Mouse (Mus musculus) CH12.LX (cell line): ENCODE data around the gene Abca4. TPM values are rescaled to one million over a fixed set of nuclear protein-coding genes. Genes with fewer than 3 reads are reported as not detected.
A peak's percentile ranks its signal among the peaks of the same experiment; 100 is the strongest.

Experiments
- DNase-seq: peaks from one replicate; pipeline ENCODE4 v3.0.0-alpha.2; 2013; ENCODE audit errors: extremely low read depth
- H3K27ac ChIP-seq: 2 replicates; pipeline ENCODE4 v1.5.1; 2012; ENCODE audit warnings: low read depth, mild to moderate bottlenecking, control low read depth, moderate library complexity; ENCODE audit not compliant: insufficient read depth
- H3K27me3 ChIP-seq: replicated peaks from 2 replicates; pipeline ENCODE3; 2012; ENCODE audit warnings: inconsistent platforms
- H3K36me3 ChIP-seq, 2 experiments: replicated peaks in 1 of 2; 2 replicates each; pipeline versions ENCODE3 to v1.6.1; 2012; ENCODE audit warnings: inconsistent platforms in 1 of 2, low read length in 1 of 2, mild to moderate bottlenecking in 1 of 2, mixed read lengths in 1 of 2, moderate library complexity in 1 of 2; ENCODE audit not compliant: control insufficient read depth in 1 of 2, insufficient read depth in 1 of 2
- H3K4me1 ChIP-seq, 2 experiments: 2 replicates each; pipeline ENCODE4 v1.6.1; 2012; ENCODE audit warnings: inconsistent platforms in 1 of 2, moderate library complexity in 1 of 2; ENCODE audit not compliant: insufficient read depth in 2 of 2, control insufficient read depth in 1 of 2
- H3K4me2 ChIP-seq: 2 replicates; pipeline ENCODE4 v1.6.1; 2012; ENCODE audit warnings: low read depth, mild to moderate bottlenecking, control low read depth; ENCODE audit not compliant: poor library complexity, insufficient read depth, severe bottlenecking
- H3K4me3 ChIP-seq, 3 experiments: fragments of 150-350 bp in 1 of 3; sonication (generic) in 1 of 3; replicated peaks in 1 of 3; 2 replicates each; pipeline versions ENCODE3 to v1.5.1; 2011 to 2012; ENCODE audit warnings: low read depth in 2 of 3, low read length in 2 of 3, mild to moderate bottlenecking in 2 of 3, moderate library complexity in 2 of 3, control low read depth in 1 of 3, improper control_type of control experiment in 1 of 3, inconsistent platforms in 1 of 3, mixed read lengths in 1 of 3; ENCODE audit not compliant: poor library complexity in 1 of 3
- H3K79me2 ChIP-seq: replicated peaks from 2 replicates; pipeline ENCODE4 v1.6.1; 2012; ENCODE audit warnings: mild to moderate bottlenecking, moderate library complexity; ENCODE audit not compliant: control insufficient read depth, poor library complexity, insufficient read depth, severe bottlenecking; ENCODE audit errors: extremely low read depth
- H3K9ac ChIP-seq: 2 replicates; pipeline ENCODE4 v1.6.1; 2012; ENCODE audit warnings: low read depth, mild to moderate bottlenecking, control low read depth, moderate library complexity; ENCODE audit not compliant: insufficient read depth
- H3K9me3 ChIP-seq: replicated peaks from 2 replicates; pipeline ENCODE3; 2012; ENCODE audit warnings: low read length, inconsistent platforms, mixed read lengths
- BHLHE40 ChIP-seq: IDR thresholded peaks from 2 replicates; pipeline ENCODE4 v1.6.1; 2011; ENCODE audit warnings: mild to moderate bottlenecking, low read depth, low read length, improper control_type of control experiment
- CHD1 ChIP-seq: IDR thresholded peaks from 2 replicates; pipeline ENCODE4 v1.6.1; 2012; ENCODE audit warnings: low read depth, low read length, improper control_type of control experiment, inconsistent platforms
- CHD2 ChIP-seq: IDR thresholded peaks from 2 replicates; pipeline ENCODE4 v1.6.1; 2011; ENCODE audit warnings: low read length, improper control_type of control experiment
- CTCF ChIP-seq, 2 experiments: IDR thresholded peaks in 1 of 2; conservative IDR thresholded peaks in 1 of 2; 2 replicates each; pipeline ENCODE4 v1.5.1; 2011 to 2012; ENCODE audit warnings: low read depth in 2 of 2, low read length in 2 of 2, improper control_type of control experiment in 1 of 2, inconsistent platforms in 1 of 2, mild to moderate bottlenecking in 1 of 2, moderate library complexity in 1 of 2
- ELF1 ChIP-seq: IDR thresholded peaks from 2 replicates; pipeline ENCODE4 v1.6.1; 2014; ENCODE audit warnings: low read depth, mild to moderate bottlenecking, inconsistent platforms, low read length, improper control_type of control experiment
- EP300 ChIP-seq: IDR thresholded peaks from 2 replicates; pipeline ENCODE4 v1.6.1; 2011; ENCODE audit warnings: low read length, improper control_type of control experiment
- ETS1 ChIP-seq: conservative IDR thresholded peaks from 2 replicates; pipeline ENCODE4 v1.6.1; 2012; ENCODE audit warnings: low read depth, mild to moderate bottlenecking, inconsistent platforms, low read length, improper control_type of control experiment, moderate library complexity
- IRF4 ChIP-seq: IDR thresholded peaks from 2 replicates; pipeline ENCODE4 v1.6.1; 2014; ENCODE audit warnings: low read depth, mild to moderate bottlenecking, inconsistent platforms, low read length, improper control_type of control experiment
- MAX ChIP-seq: IDR thresholded peaks from 2 replicates; pipeline ENCODE4 v1.6.1; 2011; ENCODE audit warnings: low read length, improper control_type of control experiment
- MAZ ChIP-seq: IDR thresholded peaks from 2 replicates; pipeline ENCODE4 v1.6.1; 2012; ENCODE audit warnings: low read depth, mild to moderate bottlenecking, inconsistent platforms, low read length, improper control_type of control experiment, moderate library complexity
- NRF1 ChIP-seq: IDR thresholded peaks from 2 replicates; pipeline ENCODE4 v1.6.1; 2014; ENCODE audit warnings: low read depth, mild to moderate bottlenecking, inconsistent platforms, low read length, improper control_type of control experiment, moderate library complexity
- TCF12 ChIP-seq: IDR thresholded peaks from 2 replicates; pipeline ENCODE4 v1.6.1; 2014; ENCODE audit warnings: low read depth, mild to moderate bottlenecking, inconsistent platforms, low read length, improper control_type of control experiment
- ZKSCAN1 ChIP-seq: IDR thresholded peaks from 2 replicates; pipeline ENCODE4 v1.6.1; 2012; ENCODE audit warnings: low read depth, inconsistent platforms, low read length, improper control_type of control experiment, borderline replicate concordance
- dilution Hi-C: fragments of 300-500 bp; cut with MboI; formaldehyde crosslinking; loops from 2 replicates; pipeline ENCODE4 v1.14.3; 2020; ENCODE audit warnings: low sequenced_read_pairs; ENCODE audit not compliant: extremely low pct_unique_long_range_greater_than_20kb, extremely low pct_ligation_motif_present
- in situ Hi-C: fragments of 300-500 bp; cut with MboI; formaldehyde crosslinking; loops from 3 replicates; pipeline ENCODE4 v1.14.3; 2019; ENCODE audit warnings: low sequenced_read_pairs, low pct_ligation_motif_present, low pct_unique_long_range_greater_than_20kb, mixed read lengths
- polyA plus RNA-seq: library from polyadenylated mRNA; unstranded; fragments of >175 nt; gene quantifications from 2 replicates; pipeline ENCODE4 v1.2.1, GENCODE M21; 2012; ENCODE audit warnings: low read depth; ENCODE audit not compliant: insufficient read length
- total RNA-seq, 2 experiments: library from RNA; depleted of rRNA; stranded (reverse); fragments of 300-350 nt in 1 of 2; fragments of >200 nt in 1 of 2; gene quantifications; 2 replicates each; pipeline ENCODE4 v1.2.3; 2012 to 2014

Gene Abca4
- total and polyA plus RNA-seq, 3 experiments, result 0.34 to 0.57 (median 0.46) TPM

DNA sequence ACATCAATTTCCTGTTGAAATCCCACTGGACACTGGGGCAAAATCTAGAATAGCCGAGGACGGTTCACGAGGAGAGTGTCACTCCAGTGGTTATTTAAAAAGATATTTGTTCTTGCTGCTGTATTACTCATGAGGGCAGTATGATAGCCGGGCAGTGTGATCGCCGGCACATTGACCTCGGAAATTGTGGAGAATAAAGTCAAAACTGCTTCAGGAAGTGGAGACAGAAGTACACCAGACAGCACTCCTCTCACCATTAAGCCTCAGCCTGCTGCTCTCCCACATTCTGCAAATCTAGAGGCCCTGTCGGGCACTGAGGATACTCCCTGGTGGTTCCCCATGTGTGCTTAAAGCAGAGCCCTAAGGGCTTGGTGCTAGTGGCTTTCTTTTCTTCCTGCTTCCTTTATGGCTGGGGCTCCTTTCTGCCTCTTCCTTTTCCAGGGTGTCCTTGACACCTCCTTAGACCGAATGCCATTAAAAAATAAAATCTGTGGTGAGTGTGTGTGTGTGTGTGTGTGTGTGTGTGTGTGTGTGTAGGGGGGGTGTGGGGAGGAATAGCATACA lies 74.5 kb downstream of the Abca4 start:
- Histone ChIP-seq H3K9me3 (no peaks in the 10 kb centered on the region), H3K9ac (no peak overlapping the region; the same call in 1 of the 2 replicates), H3K36me3 (no peaks in the 10 kb centered on the region), H3K4me3 (no peak overlapping the region), H3K4me2 (peak overlapping the region; percentile 38), H3K4me1 (peaks cover 4 to 37% of the 10 kb centered on the region in 2 experiments), H3K27ac (no peak overlapping the region), H3K27me3 (no peaks in the 10 kb centered on the region), H3K79me2 (no peaks in the 10 kb centered on the region)
- dilution Hi-C loops, result loop anchor here (25.0 kb wide), 1 partner anchor 156 kb away; the partner anchor contains the start of gene Arhgap29
- in situ Hi-C loops, result no loop called here
- DNase-seq, result peak; percentile 38
- no peak for TF ChIP-seq CHD2
- TF ChIP-seq MAX, result 0 out of 2 replicates have a peak, but pooled peaks have one; percentile 27
- no peak for TF ChIP-seq ZKSCAN1
- peak; percentile 23; the same call in 1 of the 2 replicates for TF ChIP-seq EP300
- TF ChIP-seq IRF4, result peak; percentile 29; the same call in 1 of the 2 replicates
- TF ChIP-seq NRF1, result no peak
- TF ChIP-seq TCF12, result 0 out of 2 replicates have a peak, but pooled peaks have one; percentile 35
- TF ChIP-seq BHLHE40, result peak; percentile 20; the same call in 1 of the 2 replicates
- TF ChIP-seq ETS1, result 0 out of 2 replicates have a peak, but pooled peaks have one; percentile 5
- TF ChIP-seq MAZ, result 0 out of 2 replicates have a peak, but pooled peaks have one; percentile 30
- no peak for TF ChIP-seq CHD1
- 0 out of 2 replicates have a peak, but pooled peaks have one; percentile 63 for TF ChIP-seq ELF1

DNA sequence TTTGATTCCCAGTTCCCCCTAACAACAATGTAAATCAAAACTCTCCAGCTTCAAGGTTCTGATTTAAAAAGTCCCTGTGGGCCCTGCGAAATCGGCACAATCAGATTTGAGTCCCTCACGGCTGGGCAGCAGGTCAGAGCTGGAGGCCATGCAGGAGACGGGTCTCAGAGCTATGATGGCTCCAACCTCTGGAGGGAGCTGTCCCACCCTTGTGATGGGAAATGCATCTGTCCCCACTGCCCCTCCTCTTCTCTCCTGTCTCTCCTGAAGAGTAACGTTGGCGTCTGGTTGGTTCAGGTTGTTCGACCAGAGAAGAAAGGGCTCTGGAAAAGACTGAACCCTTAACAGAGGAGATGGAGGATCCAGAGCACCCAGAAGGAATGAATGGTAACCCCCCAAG lies 75.5 kb downstream of the Abca4 start:
- TF ChIP-seq CTCF (conservative IDR thresholded peaks at IDR 0.05 in 1 of 2, IDR thresholded peaks at IDR 0.05 in 1 of 2; ENCODE audit: low read depth in 2 of 2, low read length in 2 of 2) (peak in 1 of 2 experiments; percentile 26; a peak in 1 of 4 replicates), BHLHE40 (no peak)
- H3K9me3 ChIP-seq, result no peaks in the 10 kb centered on the region
- no peak overlapping the region for H3K9ac ChIP-seq
- in situ Hi-C loops, result no loop called here
- DNase-seq, result no peak
- no peak overlapping the region for H3K4me2 ChIP-seq
- H3K36me3 ChIP-seq, result no peaks in the 10 kb centered on the region
- no peaks in the 10 kb centered on the region for H3K27me3 ChIP-seq
- dilution Hi-C loops, result loop anchor here (25.0 kb wide), 1 partner anchor 157 kb away; the partner anchor contains the start of gene Arhgap29
- H3K4me3 ChIP-seq, result no peak overlapping the region
- H3K4me1 ChIP-seq, result peaks cover 4 to 37% of the 10 kb centered on the region in 2 experiments
- H3K27ac ChIP-seq, result no peak overlapping the region
- H3K79me2 ChIP-seq, result no peaks in the 10 kb centered on the region
